Mouse (Mus musculus): Measurements from ENCODE around the gene Vmn1r30.

Vmn1r30 gene

DNA sequence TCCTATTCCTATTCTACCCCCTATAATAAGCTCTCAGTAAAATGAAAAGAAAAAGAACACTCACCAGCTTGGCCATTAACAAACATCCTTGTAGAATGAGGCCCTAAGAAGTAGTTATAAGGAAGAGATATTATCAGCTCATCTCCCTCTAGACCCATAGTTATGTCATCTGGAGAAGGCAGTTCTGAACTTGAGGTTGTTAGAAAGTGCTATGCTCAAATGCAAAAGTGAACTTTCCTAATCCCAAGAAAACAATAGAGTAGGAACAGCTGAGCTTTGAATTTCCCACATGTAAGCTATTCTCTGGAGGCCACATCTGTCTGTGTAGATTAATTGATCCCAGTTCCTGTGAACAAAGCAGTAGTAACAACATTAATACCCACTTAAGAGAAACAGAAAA, at the start of gene Vmn1r30:
Gene Vmn1r30 (minus strand): TSS at position 101 of the 400 bp plus-strand sequence.
- no peak for DNase-seq (ENCODE audit: low read depth, low spot score)

DNA sequence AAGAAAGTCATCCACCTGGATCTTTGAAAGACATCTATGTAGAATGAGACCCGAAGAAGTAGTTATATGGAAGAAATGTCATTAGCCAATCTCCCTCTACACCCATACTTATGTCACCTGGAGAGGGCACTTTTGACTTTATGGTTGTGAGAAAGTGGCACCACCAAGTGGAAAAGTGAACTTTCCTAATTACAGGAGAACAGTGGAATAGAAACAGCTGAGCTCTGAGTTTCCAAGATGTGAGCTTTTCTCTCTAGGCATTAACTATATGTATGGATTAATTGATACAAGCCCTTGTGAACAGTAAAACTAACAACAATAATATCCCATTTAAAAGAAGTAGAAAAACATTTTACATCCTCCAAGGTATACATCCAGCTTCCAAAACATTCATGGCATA, 32.0 kb upstream of the Vmn1r30 start, which contains the start of gene Vmn1r31:
Gene Vmn1r31 (minus strand): TSS at position 101 of the 400 bp plus-strand sequence.
- DNase-seq (ENCODE audit: low read depth, low spot score): no peak
